Mouse (Mus musculus) gastrocnemius, adult 2 months (tissue): ENCODE data around the gene Fxyd4. TPM values are rescaled to one million over a fixed set of nuclear protein-coding genes. Genes with fewer than 3 reads are reported as not detected.

Experiments
- DNase-seq: peaks from one replicate; pipeline ENCODE4 v3.0.0; 2022
- H3K27ac ChIP-seq: fragments of 200-600 bp; 2 replicates; pipeline ENCODE4 v1.8.1; 2022; ENCODE audit warnings: mild to moderate bottlenecking
- H3K4me3 ChIP-seq: fragments of 200-600 bp; 2 replicates; pipeline ENCODE4 v1.8.1; 2022; ENCODE audit warnings: mild to moderate bottlenecking, moderate library complexity
- CTCF ChIP-seq: fragments of 200-600 bp; IDR thresholded peaks from 2 replicates; pipeline ENCODE4 v1.8.1; 2022; ENCODE audit warnings: antibody characterized with exemption, mild to moderate bottlenecking, moderate library complexity
- intact Hi-C: fragments of 180-260 bp; cut with DNase I; formaldehyde crosslinking; loops from one replicate; pipeline ENCODE4 v1.15.1; 2025
- total RNA-seq, 2 experiments: library from RNA; stranded (reverse); gene quantifications; 2 replicates each; pipeline ENCODE4 v1.2.3; 2021

Fxyd4 gene
- total RNA-seq, 2 experiments from 2014 or later, result not detected

- TF ChIP-seq CTCF, result no peak
- Histone ChIP-seq H3K27ac (no peak overlapping the region), H3K4me3 (no peak overlapping the region)
- DNase-seq, result no peak
- intact Hi-C loops, result no loop called here
Measured at GRCm38 (mm10) chr6:117914541-117914940, 23.0 kb downstream of the Fxyd4 start.

DNA sequence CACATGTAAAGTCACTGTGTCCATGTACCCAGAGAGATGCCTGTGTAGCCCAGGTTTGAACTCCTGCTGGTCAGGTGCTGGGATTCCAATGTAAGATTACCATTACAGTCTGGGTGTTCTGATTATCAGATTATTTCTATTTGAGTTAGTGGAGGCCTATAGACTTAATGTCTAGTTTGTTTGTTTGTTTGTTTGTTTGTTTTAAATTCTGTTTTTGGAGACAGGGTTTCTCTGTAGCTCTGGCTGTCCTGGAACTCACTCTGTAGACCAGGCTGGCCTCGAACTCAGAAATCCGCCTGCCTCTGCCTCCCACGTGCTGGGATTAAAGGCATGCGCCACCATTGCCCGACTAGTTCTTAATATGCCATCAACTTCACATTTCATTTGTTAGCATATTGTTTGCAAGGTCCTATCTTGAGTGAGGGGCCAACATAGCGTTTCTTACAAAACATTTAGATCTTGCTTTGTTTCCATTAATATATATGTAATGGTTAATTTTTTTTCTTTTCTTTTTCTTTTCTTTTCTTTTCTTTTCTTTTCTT is 27.3 kb downstream of the Fxyd4 start:
- Histone ChIP-seq H3K4me3 (no peak overlapping the region), H3K27ac (no peak overlapping the region)
- intact Hi-C loops, result no loop called here
- no peak for TF ChIP-seq CTCF
- no peak for DNase-seq

GRCm38 (mm10) chr6:117908424-117908900 is 29.0 kb downstream of the Fxyd4 start:
- Histone ChIP-seq H3K4me3 (peak overlapping the region; percentile 86), H3K27ac (peak overlapping the region; percentile 99)
- no peak for DNase-seq
- intact Hi-C loops, result no loop called here
- no peak for TF ChIP-seq CTCF

DNA sequence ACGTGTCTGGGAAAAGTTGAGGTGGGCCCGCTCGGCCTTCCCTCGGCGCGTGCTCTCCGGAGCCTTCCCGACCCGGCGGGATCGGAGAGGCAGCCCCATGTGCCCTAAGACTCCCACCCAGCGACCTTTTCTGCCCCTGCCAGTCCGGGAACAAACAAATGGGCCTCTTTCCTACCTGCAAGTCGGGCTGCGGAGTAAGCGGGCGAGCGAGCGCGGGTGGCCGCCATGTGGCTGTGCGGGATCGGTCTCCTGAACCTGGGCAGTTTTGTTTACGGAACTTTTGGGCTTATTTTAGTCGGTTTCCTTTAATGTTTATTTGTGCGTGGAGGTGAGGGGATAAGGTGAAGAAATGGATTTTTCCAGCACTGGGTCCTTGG is 29.5 kb downstream of the Fxyd4 start:
- DNase-seq, result no peak
- TF ChIP-seq CTCF, result 0 out of 2 replicates have a peak, but pooled peaks have one; percentile 1
- H3K27ac ChIP-seq, result peak overlapping the region; percentile 99
- peak overlapping the region; percentile 86 for H3K4me3 ChIP-seq
- intact Hi-C loops, result no loop called here

- intact Hi-C loops, result no loop called here
- DNase-seq, result peak; percentile 94
- TF ChIP-seq CTCF, result no peak
Measured at GRCm38 (mm10) chr6:117907301-117907978, 30.1 kb downstream of the Fxyd4 start.

DNA sequence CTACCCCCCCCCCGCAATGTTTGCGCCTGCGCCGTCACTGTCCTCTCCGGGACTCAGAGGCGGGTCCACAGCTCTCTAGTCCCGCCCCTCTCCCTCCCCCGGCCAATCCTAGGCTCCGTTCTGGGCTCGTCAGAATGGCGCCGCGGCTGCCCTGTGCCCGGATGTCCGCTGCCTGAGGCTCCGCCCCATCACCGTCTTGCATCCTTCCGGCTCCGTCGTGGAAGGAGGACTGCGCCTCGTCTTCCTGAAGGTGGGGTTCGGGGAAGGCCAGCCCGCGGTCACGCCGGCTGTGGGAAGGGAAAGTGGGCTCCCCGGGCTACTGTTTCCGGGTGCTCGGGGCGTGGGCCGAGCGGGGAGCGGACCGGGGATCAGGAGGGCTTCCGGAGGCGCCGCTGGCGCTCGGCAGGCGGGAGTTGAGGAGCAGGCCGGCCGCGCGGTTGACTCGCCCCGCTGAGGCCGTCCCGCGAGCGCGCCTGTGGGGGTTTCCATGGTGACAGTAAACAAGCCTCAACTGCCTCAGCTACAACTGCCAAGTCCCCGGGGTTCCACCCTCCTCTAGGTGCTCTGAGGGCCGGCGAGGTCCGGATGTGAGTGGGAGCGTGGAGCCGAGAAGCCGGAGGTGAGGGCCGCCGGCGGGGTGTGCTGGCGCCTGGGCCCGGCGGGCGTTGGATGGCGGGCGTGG is 30.8 kb downstream of the Fxyd4 start:
- intact Hi-C loops, result loop anchor here (1.0 kb wide), 1 partner anchor 26 kb away; no protein-coding TSS in a partner anchor
- Histone ChIP-seq H3K4me3 (peak overlapping the region; percentile 86), H3K27ac (peak overlapping the region; percentile 99)
- no peak for TF ChIP-seq CTCF
- DNase-seq, result peak; percentile 98

More at GRCm38 (mm10) chr6:117907301-117907978, 30.1 kb downstream of the Fxyd4 start:
- peak overlapping the region; percentile 86 for H3K4me3 ChIP-seq
- peak overlapping the region; percentile 99 for H3K27ac ChIP-seq

DNA sequence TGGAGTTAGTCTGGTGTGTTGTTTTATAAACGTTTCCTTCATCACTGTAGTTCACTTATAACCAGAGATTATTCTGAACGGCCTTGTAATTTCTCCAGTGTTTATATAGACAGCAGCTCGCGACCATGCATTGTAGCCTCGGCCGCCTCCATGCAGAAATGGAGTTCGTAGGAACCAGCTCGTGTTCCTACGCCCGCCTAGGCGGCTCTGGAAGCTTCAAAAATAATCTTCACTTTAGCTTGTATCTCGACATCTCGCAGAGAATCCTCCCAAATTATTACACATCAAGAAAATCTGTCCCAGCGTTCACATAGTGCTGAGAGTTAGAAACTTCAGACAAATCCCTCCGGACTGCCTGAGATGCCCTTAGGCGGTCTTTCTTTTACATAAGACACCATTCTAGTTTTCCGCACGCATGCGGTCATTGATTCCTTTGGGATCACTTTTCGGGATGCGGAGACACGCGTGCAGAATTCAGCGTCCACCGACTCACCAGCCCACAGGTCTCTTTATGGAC is 31.4 kb downstream of the Fxyd4 start:
- Histone ChIP-seq H3K27ac (peak overlapping the region; percentile 96), H3K4me3 (peak overlapping the region; percentile 86)
- intact Hi-C loops, result loop anchor here (1.0 kb wide), 1 partner anchor 26 kb away; no protein-coding TSS in a partner anchor
- no peak for TF ChIP-seq CTCF
- peak; percentile 46 for DNase-seq

GRCm38 (mm10) chr6:117905260-117905930 is 32.1 kb downstream of the Fxyd4 start:
- peak overlapping the region; percentile 96 for H3K27ac ChIP-seq
- DNase-seq, result no peak
- TF ChIP-seq CTCF, result no peak
- peak overlapping the region; percentile 86 for H3K4me3 ChIP-seq
- intact Hi-C loops, result no loop called here

DNA sequence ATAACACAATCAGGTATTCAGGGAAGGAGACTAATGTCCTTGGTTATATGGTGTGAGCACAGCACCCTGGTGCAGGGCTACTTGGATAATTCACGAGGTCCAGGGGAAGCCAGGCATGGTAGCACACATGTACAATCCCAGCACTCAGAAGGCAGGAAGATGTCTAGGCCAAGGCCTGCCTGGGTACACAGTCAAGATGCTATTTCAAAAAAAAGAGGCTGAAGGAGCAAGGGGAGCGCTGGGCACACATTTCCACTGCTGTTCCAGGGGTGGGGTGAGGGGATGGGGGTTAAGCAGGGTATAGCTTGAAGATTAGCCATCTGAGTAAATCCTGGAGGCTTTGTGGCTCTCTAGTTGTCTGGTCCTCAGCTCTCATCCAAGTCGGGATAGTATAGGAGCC is 33.7 kb downstream of the Fxyd4 start:
- intact Hi-C loops, result no loop called here
- TF ChIP-seq CTCF, result no peak
- H3K4me3 ChIP-seq, result no peak overlapping the region
- DNase-seq, result no peak
- H3K27ac ChIP-seq, result no peak overlapping the region

GRCm38 (mm10) chr6:117902556-117902955 is 34.9 kb downstream of the Fxyd4 start:
- no peak overlapping the region for H3K27ac ChIP-seq
- intact Hi-C loops, result no loop called here
- no peak for DNase-seq
- no peak overlapping the region for H3K4me3 ChIP-seq
- no peak for TF ChIP-seq CTCF

GRCm38 (mm10) chr6:117901510-117902402 is 35.7 kb downstream of the Fxyd4 start:
- H3K27ac ChIP-seq, result no peak overlapping the region
- H3K4me3 ChIP-seq, result no peak overlapping the region
- no peak for DNase-seq
- intact Hi-C loops, result no loop called here
- no peak for TF ChIP-seq CTCF
